Mouse (Mus musculus) CD4-positive helper T cell, adult 2 months (primary cell): ENCODE data around the gene Agpat1.

ENCODE experiments used
- DNase-seq: peaks from one replicate; pipeline ENCODE4 v3.0.0-alpha.2; 2012; ENCODE audit warnings: low read depth, missing footprints, low spot score

Gene Agpat1

DNA sequence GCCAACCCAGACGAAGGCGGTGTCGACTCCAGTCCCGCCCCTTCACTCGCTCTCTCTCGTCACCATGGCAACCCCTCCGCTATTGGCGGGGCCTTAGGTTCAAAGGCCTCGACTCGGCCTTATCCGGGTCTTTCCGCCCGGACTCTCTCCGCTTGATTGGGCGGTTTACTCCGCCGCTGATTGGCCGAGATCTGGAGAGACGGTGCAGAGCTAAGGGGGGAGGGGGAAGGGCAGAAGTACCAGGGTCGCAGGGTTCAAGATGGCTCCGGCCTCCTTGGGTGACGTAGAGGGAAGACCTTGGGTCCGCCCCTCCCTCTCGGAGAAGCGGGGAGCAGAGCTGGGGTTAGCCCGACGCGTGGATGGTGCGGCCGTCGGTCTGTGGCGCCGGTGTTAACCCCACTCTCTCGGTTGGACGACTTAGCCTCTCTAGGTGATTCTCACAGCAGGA lies at the start of gene Agpat1:
TSS of gene Agpat1 (plus strand) at position 202 of the 448 bp plus-strand sequence.
- DNase-seq = peak; percentile 100

DNA sequence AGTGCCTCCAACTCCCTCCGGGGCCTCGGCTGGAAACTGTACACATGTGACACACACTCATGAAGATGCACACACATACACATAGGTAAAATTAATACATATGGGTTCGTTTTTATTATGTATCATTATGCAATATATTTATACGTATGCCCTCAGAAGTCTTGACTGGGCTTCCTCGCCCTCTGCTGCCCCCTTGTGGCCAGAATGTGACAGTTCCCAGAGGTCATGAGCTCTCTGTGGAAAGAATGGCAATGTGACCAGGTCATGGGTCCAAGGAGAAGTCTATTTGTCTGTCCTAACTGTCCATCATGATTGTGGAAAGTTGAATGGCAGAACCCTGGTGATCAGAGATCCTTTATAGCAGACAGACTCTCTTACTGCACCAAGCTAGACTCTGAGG lies 48.6 kb upstream of the Agpat1 start:
- DNase-seq = peak; percentile 70

DNA sequence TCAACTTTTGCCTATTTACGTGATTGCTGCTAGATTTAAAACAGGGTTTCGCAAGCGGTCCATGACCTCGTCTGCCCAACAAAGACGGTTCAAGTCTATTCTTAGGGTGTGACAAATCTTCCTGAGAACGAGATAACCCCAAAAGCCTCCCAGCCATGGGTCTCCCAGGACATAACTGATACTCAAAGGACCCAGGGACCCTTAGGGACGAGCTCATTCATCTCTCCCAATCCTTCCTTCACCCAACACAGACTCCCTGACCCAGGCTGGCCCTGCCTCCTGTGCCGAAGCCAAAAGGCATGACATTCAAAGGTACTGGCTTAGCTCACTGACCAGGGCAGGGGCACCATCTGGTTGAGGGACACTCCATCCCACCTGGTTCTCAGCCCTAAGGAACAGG lies 47.7 kb upstream of the Agpat1 start:
- no peak for DNase-seq

GRCm38 (mm10) chr17:34557411-34557810 lies 46.7 kb upstream of the Agpat1 start:
- no peak for DNase-seq

GRCm38 (mm10) chr17:34559116-34559515 lies 44.9 kb upstream of the Agpat1 start:
- no peak for DNase-seq

- peak; percentile 41 for DNase-seq
Measured at GRCm38 (mm10) chr17:34559895-34560294, 44.2 kb upstream of the Agpat1 start.

DNA sequence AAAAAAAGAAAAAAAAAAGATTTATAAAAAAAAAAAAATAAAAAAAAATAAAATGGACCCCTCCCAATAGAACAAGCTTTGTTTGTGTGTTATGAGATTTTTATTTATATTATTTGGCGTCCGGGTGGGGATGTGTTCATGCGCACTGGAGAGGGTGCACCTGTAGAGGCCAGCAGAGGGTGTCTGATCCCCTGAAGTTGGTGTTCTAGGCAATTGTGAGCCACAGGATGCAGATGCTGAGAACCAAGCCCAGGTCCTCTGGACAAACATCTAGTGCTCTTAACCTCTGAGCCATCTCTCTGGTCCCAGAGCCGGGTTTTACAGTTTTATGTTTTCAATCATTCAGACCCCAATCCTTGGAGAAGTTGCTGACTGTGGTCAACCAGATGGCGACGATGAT lies 43.6 kb upstream of the Agpat1 start:
- no peak for DNase-seq

GRCm38 (mm10) chr17:34561200-34561599 lies 42.9 kb upstream of the Agpat1 start:
- DNase-seq = no peak

DNA sequence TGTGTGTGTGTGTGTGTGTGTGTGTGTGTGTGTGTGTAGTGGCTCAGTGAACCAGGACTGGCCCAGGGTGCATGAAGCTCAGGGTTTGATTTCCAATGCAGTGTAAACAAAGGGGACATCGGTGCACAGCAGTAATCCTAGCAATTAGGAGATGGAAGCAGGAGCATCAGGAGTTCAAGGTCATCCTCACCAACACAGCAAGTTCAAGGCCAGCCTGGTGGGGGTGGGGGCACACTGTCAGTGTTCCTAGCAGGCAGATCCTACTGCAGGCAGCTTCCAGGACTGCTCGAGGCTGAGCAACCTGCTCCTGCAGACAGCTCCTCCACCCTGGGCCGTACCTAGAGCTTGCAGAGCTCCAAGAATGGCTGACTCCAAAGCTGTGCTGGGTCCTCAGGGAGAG lies 41.5 kb upstream of the Agpat1 start:
- no peak for DNase-seq

GRCm38 (mm10) chr17:34563354-34563753 lies 40.7 kb upstream of the Agpat1 start:
- DNase-seq = no peak

- no peak for DNase-seq
Measured at GRCm38 (mm10) chr17:34564003-34564421, 40.0 kb upstream of the Agpat1 start, which contains the start of gene Notch4. Notch4 (plus strand) TSS chr17:34564268.

DNA sequence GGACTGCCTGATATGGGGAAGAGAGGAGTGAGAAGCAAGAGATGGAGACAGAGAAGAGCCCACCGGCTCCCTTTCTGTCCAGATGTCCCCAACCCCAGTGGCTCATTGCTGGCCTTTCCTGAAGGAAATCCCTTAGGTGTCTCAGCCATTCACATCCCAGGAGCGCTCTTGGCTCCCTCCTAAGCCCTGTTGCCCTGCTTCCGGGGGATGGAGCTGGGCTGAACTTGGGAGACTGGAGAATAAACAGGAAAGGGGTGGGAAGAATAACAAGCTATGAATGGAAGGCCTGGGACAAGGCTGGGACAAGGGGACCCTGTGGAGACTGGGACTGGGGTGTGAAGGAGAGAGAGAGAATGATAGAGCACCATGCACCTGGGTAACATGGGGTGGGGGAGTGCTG lies 39.3 kb upstream of the Agpat1 start:
- no peak for DNase-seq

- no peak for DNase-seq
Measured at GRCm38 (mm10) chr17:34567311-34567710, 36.8 kb upstream of the Agpat1 start.

DNA sequence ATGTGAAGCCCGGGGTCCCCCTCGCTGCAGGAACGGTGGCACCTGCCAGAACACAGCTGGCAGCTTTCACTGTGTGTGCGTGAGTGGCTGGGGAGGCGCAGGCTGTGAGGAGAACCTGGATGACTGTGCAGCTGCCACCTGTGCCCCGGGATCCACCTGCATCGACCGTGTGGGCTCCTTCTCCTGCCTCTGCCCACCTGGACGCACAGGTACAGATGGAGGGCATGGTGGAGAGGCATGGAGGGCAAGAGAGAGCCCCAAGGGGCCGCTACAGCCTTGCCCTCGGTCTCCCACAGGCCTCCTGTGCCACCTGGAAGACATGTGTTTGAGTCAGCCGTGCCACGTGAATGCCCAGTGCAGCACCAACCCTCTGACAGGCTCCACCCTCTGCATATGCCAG lies 35.6 kb upstream of the Agpat1 start:
- DNase-seq = no peak

- no peak for DNase-seq
Measured at GRCm38 (mm10) chr17:34569919-34570318, 34.1 kb upstream of the Agpat1 start.

DNA sequence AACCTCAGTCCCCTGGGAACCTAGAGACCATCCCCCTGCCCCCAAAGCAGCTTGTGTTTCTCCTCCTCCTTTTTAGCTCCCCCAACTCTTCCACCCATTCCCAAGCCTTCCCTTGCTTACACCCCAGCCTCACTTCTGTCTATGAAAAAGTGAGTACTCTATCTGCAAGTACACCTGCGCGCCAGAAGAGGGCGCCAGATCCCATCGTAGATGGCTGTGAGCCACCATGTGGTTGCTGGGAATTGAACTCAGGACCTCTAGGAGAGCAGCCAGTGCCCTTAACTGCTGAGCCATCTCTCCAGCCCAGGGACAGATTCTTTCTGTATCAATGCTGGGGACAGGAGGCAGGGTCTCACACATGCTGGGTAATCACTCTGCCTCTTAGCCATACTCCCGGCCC lies 32.2 kb upstream of the Agpat1 start:
- DNase-seq = peak; percentile 44

DNA sequence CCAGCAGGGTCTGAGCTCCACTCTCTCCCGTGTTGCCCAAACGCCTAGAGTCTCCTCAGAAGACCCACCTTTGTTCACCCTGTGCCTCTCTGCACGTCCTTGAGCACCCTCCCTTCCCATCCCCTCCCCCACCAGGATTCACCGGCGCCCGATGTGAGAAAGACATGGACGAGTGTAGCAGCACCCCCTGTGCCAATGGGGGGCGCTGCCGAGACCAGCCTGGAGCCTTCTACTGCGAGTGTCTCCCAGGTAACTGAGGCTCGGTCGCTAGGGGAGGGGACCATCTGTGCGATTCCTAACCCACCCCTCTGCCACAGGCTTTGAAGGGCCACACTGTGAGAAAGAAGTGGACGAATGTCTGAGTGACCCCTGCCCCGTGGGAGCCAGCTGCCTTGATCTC lies 31.7 kb upstream of the Agpat1 start:
- DNase-seq = no peak

- no peak for DNase-seq
Measured at GRCm38 (mm10) chr17:34576577-34576976, 27.5 kb upstream of the Agpat1 start.

DNA sequence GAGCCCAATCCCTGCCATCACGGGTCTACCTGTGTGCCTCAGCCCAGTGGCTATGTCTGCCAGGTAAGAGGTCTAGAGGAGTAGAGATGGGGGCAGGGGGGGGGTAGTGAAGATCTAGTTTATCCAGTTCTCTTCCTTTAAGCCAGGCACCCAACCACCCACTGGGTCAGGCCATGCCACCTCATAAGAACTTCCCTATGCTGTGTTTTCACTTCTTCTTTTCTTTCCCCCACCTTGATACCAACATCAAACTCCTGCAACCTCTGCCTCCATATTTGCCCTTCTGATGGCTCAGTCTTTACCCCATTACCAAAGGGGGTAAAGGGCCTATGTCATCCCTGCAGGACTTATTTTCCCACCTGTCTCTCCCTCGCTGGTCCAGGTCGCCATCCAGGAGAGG lies 26.0 kb upstream of the Agpat1 start:
- DNase-seq = no peak

- no peak for DNase-seq
Measured at GRCm38 (mm10) chr17:34582528-34582927, 21.5 kb upstream of the Agpat1 start.

DNA sequence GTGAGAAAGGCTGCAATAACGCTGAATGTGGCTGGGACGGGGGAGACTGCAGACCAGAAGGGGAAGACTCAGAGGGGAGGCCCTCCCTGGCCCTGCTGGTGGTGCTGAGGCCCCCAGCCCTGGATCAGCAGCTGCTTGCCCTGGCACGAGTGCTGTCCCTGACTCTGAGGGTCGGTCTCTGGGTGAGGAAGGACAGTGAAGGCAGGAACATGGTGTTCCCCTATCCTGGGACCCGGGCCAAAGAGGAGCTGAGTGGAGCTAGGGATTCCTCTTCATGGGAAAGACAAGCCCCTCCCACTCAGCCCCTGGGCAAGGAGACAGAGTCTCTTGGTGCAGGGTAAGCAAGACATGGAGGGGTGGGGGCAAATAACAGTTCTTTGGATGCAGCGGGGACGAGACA lies 20.7 kb upstream of the Agpat1 start:
- DNase-seq = no peak

DNA sequence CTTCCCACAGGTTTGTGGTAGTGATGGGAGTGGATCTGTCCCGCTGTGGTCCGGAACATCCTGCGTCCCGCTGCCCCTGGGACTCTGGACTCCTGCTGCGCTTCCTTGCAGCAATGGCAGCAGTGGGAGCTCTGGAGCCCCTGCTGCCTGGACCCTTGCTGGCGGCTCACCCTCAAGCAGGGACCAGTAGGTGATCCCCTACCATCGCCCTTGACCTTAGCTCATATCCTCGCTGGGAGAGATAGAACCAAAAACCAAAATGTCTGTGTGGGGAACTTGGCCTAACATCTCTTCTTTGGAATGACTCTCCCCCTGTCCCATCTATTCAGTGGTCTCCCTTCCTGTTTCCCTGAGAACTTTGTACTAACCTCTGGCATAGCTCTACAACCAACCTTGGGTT lies 20.2 kb upstream of the Agpat1 start:
- no peak for DNase-seq

DNA sequence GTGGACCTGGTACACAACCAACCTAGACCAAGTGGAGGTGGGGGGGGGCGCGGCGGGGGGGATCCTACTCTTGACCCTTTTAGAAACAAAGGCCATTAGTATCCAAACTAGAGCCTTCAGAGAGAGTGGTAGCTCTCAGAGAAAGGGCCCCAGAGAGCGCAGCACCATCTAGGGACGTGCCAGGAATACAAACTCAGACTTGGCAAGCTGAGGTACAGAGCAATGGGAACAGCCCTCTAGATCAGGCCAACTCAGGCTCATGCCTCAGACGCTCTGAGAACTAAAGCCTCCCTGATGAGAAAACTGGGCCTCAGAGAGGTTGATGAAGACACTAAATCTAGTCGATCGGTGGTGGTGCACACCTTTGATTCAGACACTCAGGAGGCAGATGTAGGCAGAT lies 18.9 kb upstream of the Agpat1 start:
- DNase-seq = no peak
